Mouse (Mus musculus): ENCODE measurements at regions not wholly inside any gene's neighbourhood (a gene's known extent, or its start where the extent isn't known, plus 50 kb on each side); places are given as distances from the start of the nearest gene placed in this dataset.

DNA sequence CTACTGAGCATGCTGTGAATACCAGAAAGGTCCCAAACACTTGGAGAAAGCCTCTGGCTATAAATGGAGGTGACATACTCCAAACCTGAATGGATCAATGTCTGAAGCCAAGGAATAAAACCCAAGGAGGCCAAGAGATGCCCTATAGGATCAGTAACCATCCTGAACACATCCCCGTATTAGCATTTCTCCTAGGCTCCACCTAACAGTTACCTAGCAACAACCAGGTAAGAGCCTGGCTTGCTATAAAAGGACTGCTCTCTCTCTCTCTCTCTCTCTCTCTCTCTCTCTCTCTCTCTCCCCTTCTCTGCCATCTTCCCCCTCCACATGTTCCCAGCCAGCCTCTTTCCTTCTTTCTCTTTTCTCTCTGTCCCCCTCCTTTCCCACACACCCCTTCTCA is 1452.7 kb downstream of the Slc22a22 start:
- no peaks in the 10 kb centered on the region for H3K36me3 ChIP-seq
- no peaks in the 10 kb centered on the region for H3K4me1 ChIP-seq
- H3K4me3 ChIP-seq: no peak overlapping the region
- no peak for ATAC-seq (ENCODE audit: insufficient number of reproducible peaks, insufficient read depth, low FRiP score, low TSS enrichment, low read depth)
- 70% methylated on average over 1 of the region's 1 CpGs for WGBS
- H3K27me3 ChIP-seq: no peaks in the 10 kb centered on the region
- no peak overlapping the region for H3K27ac ChIP-seq
- H3K9ac ChIP-seq: no peak overlapping the region
- H3K4me2 ChIP-seq: no peak overlapping the region
- no peaks in the 10 kb centered on the region for H3K9me3 ChIP-seq

DNA sequence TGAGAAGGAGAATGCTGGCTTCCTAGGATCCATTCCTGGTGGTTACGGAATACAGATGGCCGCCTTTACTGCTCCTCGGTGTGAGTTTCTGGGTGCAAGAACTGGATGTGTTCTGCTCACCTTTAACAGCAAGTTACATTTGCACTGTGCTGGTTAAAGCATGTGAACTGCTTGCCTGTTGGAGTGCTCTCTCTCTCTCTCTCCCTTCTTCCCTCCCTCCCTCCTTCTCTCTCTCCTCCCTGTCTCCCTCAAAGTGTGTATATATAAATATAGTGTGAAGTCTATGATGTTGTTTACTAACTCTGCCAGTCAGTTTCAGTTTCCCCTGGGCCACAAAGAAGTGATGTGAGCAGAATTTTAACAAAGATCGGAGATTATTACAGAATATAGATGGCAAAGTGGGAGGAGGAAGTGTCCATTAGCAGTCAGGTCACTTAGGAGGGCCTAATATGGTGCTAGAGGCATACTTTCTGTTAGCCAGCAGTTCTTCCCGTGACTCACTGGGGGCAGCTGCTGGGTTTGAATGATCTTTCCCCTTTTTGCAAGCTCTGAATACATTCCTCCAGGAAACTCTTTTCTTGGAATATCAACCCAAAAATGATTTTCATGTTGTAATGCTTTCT is 1453.5 kb downstream of the Slc22a22 start:
- no peaks in the 10 kb centered on the region for H3K9me3 ChIP-seq
- WGBS: 87% methylated on average over 5 of the region's 5 CpGs
- H3K4me3 ChIP-seq: no peak overlapping the region
- no peak overlapping the region for H3K9ac ChIP-seq
- H3K4me2 ChIP-seq: no peak overlapping the region
- H3K27me3 ChIP-seq: no peaks in the 10 kb centered on the region
- H3K27ac ChIP-seq: no peak overlapping the region
- H3K4me1 ChIP-seq: no peaks in the 10 kb centered on the region
- no peak for ATAC-seq (ENCODE audit: insufficient number of reproducible peaks, insufficient read depth, low FRiP score, low TSS enrichment, low read depth)
- no peaks in the 10 kb centered on the region for H3K36me3 ChIP-seq

DNA sequence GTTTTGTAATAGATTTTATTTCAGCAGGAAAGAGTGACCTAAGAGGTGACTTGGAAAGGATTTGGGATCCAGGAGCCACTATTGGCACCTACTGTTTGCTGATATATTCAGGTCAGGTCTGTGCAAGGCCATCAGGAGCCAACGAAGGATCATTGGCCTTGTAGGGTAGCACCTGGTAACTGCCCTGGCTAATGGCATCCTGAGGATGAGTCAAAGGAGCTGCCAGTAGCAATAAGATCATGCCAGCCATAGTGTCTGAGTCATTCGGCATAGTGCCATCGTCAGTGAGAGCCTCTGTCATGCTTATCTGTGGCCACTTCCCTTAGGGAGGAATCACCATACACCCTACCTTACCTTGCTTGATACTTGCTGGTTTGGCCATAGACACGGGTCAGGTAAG is 1455.1 kb downstream of the Slc22a22 start:
- H3K27me3 ChIP-seq: no peaks in the 10 kb centered on the region
- no peak overlapping the region for H3K9ac ChIP-seq
- no peak overlapping the region for H3K4me3 ChIP-seq
- H3K9me3 ChIP-seq: no peaks in the 10 kb centered on the region
- WGBS: 89% methylated on average over 4 of the region's 4 CpGs
- no peak overlapping the region for H3K4me2 ChIP-seq
- ATAC-seq (ENCODE audit: insufficient number of reproducible peaks, insufficient read depth, low FRiP score, low TSS enrichment, low read depth): no peak
- no peak overlapping the region for H3K27ac ChIP-seq
- H3K4me1 ChIP-seq: no peaks in the 10 kb centered on the region
- H3K36me3 ChIP-seq: no peaks in the 10 kb centered on the region

DNA sequence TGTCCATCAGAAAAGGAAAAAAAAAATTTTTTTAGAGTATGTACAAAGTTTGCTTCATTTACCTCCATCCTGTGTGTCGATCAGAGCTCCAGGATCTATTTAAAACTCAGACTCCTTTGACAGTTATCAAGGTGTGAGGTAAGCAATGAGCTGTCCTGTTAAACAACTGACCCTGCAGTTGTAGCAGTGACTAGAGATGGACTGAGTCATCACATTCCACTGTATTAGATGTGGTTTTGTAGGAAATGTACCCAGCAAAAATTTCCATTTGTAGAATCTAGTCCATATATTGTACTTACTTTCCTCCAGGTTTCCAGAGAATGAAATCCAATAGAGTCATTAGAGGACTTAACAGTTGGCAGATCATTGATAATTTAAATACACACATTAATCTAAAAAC is 1459.3 kb downstream of the Slc22a22 start:
- ATAC-seq (ENCODE audit: insufficient number of reproducible peaks, insufficient read depth, low FRiP score, low TSS enrichment, low read depth): no peak
- Histone ChIP-seq H3K9me3 (no peaks in the 10 kb centered on the region), H3K9ac (no peak overlapping the region), H3K36me3 (no peaks in the 10 kb centered on the region), H3K4me1 (no peaks in the 10 kb centered on the region), H3K27me3 (no peaks in the 10 kb centered on the region), H3K4me2 (no peak overlapping the region), H3K4me3 (no peak overlapping the region), H3K27ac (no peak overlapping the region)
- WGBS: 71% methylated on average over 1 of the region's 1 CpGs

DNA sequence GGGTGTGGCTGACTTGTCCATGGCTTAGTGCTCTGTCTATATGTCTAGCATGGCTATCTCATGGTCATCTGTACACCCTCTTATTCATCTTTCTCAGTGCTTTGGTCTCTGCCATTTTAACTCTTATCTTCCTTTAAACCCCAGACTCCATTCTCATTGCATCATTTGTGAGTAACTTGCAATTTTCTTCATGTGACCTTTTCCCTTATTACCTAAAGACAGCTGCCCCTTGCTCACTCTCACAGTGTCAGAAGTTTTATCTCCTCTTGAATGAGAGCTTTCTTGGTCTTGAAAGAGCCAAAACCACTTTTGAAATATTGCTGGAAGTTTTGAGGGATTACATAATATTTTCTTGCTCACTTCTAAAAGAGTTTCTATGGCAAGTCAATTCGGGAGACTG is 1459.9 kb downstream of the Slc22a22 start:
- no peak overlapping the region for H3K4me2 ChIP-seq
- no peak for ATAC-seq (ENCODE audit: insufficient number of reproducible peaks, insufficient read depth, low FRiP score, low TSS enrichment, low read depth)
- no peak overlapping the region for H3K4me3 ChIP-seq
- no peaks in the 10 kb centered on the region for H3K27me3 ChIP-seq
- 77% methylated on average over 1 of the region's 1 CpGs for WGBS
- H3K9me3 ChIP-seq: no peaks in the 10 kb centered on the region
- H3K27ac ChIP-seq: no peak overlapping the region
- no peak overlapping the region for H3K9ac ChIP-seq
- no peaks in the 10 kb centered on the region for H3K4me1 ChIP-seq
- no peaks in the 10 kb centered on the region for H3K36me3 ChIP-seq

DNA sequence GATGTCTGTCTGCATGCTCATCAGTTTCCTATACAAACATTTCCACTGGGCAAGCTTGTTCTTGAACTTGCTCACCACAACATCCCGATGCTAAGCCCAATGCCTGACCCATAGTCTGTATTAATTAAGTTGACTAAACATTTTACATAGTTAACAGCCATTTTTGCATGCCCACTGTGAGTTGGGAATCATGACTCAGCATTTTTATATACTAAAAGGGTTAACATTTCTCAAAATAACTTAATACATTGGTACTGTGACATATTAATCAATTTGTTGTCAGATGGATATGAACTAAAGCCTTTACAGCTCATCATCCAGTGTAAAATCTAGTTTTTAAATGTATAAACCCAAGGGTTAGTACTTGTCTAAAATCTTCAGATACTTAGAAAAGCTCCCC is 1461.4 kb downstream of the Slc22a22 start:
- Histone ChIP-seq H3K27ac (no peak overlapping the region), H3K9me3 (no peaks in the 10 kb centered on the region), H3K4me2 (no peak overlapping the region), H3K36me3 (no peaks in the 10 kb centered on the region), H3K4me3 (no peak overlapping the region), H3K27me3 (no peaks in the 10 kb centered on the region), H3K9ac (no peak overlapping the region), H3K4me1 (no peaks in the 10 kb centered on the region)
- WGBS: 63% methylated on average over 1 of the region's 1 CpGs
- no peak for ATAC-seq (ENCODE audit: insufficient number of reproducible peaks, insufficient read depth, low FRiP score, low TSS enrichment, low read depth)

DNA sequence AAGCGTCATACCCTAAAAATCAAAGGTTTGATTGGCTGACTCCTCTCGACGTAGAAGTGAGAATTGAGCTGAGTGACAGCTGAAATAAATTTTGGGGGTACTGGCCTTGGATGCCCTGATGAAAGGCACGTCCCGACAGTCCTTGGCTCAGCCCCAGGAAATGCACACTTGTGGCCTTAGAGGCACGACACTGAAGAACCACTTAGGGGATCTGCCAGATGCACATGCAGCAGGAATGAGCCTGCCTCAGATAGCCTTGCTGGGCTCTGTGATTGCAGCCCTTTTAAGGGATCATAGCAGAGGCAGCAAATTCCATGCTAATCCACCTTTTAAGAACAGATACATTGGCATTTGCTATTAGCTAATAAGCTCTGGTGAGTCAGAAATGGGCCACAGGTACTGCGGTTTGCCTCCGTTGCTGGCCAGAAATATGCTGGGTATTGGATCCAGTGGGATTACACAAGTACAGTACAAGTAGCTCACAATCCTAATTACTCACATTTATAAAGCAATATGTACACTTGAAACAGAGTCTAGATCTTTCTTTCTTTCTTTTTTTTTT is 1463.3 kb downstream of the Slc22a22 start:
- Histone ChIP-seq H3K4me3 (no peak overlapping the region), H3K9ac (no peak overlapping the region), H3K4me1 (no peaks in the 10 kb centered on the region), H3K27ac (no peak overlapping the region), H3K36me3 (no peaks in the 10 kb centered on the region), H3K4me2 (no peak overlapping the region), H3K9me3 (no peaks in the 10 kb centered on the region), H3K27me3 (no peaks in the 10 kb centered on the region)
- WGBS: 54% methylated on average over 8 of the region's 8 CpGs
- ATAC-seq (ENCODE audit: insufficient number of reproducible peaks, insufficient read depth, low FRiP score, low TSS enrichment, low read depth): no peak

DNA sequence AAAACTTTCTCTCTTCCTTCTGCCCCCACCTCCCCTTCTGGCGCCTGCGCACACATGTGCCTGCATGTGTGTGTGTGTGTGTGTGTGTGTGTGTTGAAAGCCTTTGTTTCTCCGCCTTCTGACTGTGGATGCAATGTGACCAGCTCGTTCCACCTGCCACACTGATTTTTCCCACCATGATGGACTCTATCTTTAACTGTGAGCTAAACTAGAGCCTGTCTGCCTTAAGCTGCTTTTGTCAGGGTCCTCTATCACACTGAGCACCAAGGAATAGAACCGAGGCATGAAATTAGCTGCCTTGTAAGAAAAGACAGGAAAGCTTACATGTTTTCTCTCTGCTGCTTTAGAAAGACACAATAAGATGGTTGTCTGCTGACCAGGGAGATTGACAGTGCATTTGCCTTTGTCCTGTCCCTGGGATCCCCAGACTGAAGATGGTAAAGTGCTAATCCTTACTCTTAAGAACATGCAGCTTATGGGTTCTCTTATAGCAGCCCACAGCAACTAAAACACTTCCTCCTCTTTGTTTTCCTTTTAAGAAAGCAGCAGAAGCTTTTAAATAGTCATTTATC is 1468.7 kb downstream of the Slc22a22 start:
- no peaks in the 10 kb centered on the region for H3K9me3 ChIP-seq
- H3K4me1 ChIP-seq: no peaks in the 10 kb centered on the region
- H3K9ac ChIP-seq: no peak overlapping the region
- no peaks in the 10 kb centered on the region for H3K27me3 ChIP-seq
- no peak for ATAC-seq (ENCODE audit: insufficient number of reproducible peaks, insufficient read depth, low FRiP score, low TSS enrichment, low read depth)
- WGBS: 66% methylated on average over 5 of the region's 5 CpGs
- H3K4me2 ChIP-seq: no peak overlapping the region
- no peak overlapping the region for H3K27ac ChIP-seq
- no peak overlapping the region for H3K4me3 ChIP-seq
- no peaks in the 10 kb centered on the region for H3K36me3 ChIP-seq

DNA sequence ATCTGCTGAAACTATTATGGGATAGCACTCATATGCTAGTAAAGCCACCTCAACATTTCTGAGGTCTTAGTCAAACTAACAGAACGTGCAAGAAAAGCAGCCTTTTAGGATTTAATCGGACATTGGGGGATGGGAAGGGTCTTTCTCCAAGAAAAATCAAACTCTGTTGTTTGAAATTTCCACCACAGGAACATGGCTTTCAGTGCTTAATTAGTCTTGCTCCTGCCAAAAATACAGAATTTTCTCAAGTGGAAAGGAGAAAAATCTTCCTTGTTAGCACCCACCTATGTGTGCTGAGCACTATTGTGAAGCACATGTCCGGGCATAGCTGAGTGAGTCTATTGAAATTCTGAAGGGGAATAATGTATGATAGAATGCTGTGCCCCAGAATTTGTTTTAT is 1470.0 kb downstream of the Slc22a22 start:
- Histone ChIP-seq H3K9me3 (no peaks in the 10 kb centered on the region), H3K4me3 (no peak overlapping the region), H3K27ac (no peak overlapping the region), H3K4me1 (no peaks in the 10 kb centered on the region), H3K36me3 (no peaks in the 10 kb centered on the region), H3K4me2 (no peak overlapping the region), H3K27me3 (no peaks in the 10 kb centered on the region), H3K9ac (no peak overlapping the region)
- 81% methylated on average over 3 of the region's 3 CpGs for WGBS
- ATAC-seq (ENCODE audit: insufficient number of reproducible peaks, insufficient read depth, low FRiP score, low TSS enrichment, low read depth): no peak

DNA sequence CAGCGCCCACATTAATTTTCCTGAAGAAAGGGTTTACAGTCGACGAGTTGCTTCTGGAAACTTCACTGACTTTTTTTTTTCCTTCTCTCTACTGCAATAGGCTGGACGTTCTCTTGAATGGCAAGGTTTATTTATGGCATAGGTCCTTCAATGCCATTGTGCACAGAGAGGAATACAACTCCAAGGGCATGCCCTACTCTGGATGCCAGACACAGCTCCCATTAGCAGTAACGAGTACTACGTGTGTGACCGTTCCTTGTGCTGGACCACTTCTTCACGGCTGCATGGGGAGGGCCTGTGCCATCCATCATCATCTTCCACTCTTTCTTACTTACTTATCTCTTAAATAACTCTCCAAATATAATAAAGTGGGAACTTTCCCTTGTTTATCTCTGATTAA is 1472.1 kb downstream of the Slc22a22 start:
- Histone ChIP-seq H3K27me3 (no peaks in the 10 kb centered on the region), H3K4me1 (no peaks in the 10 kb centered on the region), H3K9me3 (no peaks in the 10 kb centered on the region), H3K4me3 (no peak overlapping the region), H3K4me2 (no peak overlapping the region), H3K9ac (no peak overlapping the region), H3K27ac (no peak overlapping the region), H3K36me3 (no peaks in the 10 kb centered on the region)
- ATAC-seq (ENCODE audit: insufficient number of reproducible peaks, insufficient read depth, low FRiP score, low TSS enrichment, low read depth): no peak
- 91% methylated on average over 8 of the region's 8 CpGs for WGBS

DNA sequence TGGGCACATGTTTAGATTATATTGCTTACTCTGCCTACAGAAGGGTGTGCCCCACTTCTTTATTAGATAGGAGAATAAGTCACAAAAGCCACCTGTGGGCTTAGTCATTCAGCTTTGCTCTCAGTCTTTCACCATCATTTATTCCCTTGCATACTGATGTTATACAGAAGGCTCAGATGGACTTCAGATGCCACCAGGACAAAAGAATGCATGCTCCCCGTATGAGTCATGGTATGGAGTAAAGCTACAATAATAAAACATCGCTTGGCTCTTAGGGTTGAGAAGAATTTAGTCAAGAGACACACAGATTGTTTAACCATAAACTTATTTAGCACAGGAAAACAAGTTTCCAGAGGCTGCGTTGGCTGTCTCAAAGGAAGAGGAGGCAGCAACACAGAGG is 1473.5 kb downstream of the Slc22a22 start:
- no peak for ATAC-seq (ENCODE audit: insufficient number of reproducible peaks, insufficient read depth, low FRiP score, low TSS enrichment, low read depth)
- no peaks in the 10 kb centered on the region for H3K36me3 ChIP-seq
- no peaks in the 10 kb centered on the region for H3K4me1 ChIP-seq
- no peak overlapping the region for H3K27ac ChIP-seq
- WGBS: 88% methylated on average over 3 of the region's 3 CpGs
- no peak overlapping the region for H3K9ac ChIP-seq
- H3K4me2 ChIP-seq: no peak overlapping the region
- no peaks in the 10 kb centered on the region for H3K27me3 ChIP-seq
- H3K4me3 ChIP-seq: no peak overlapping the region
- no peaks in the 10 kb centered on the region for H3K9me3 ChIP-seq

DNA sequence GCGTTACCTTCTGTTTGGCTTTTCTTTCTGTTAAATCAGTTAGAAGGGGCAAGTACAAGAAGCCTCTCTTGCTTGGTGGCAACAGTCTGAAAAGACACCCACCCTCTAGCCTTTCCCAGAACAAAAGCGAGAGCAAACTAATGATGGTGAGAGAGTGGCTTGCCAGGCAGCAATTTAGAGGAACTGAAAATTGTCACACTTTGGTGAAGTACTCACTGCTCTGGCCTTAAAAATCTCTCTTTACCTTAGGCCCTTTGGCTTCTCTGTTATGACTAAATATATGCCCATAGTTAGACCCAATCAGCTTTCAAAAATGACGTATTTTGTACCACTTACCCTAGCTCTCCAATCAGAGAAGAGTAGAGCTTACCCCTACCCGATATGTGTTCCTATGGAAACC is 1477.8 kb downstream of the Slc22a22 start:
- Histone ChIP-seq H3K9ac (no peak overlapping the region), H3K9me3 (no peaks in the 10 kb centered on the region), H3K27me3 (no peaks in the 10 kb centered on the region), H3K4me1 (no peaks in the 10 kb centered on the region), H3K4me3 (no peak overlapping the region), H3K4me2 (no peak overlapping the region), H3K27ac (no peak overlapping the region), H3K36me3 (no peaks in the 10 kb centered on the region)
- whole genome bisulfite sequencing: 90% methylated on average over 4 of the region's 4 CpGs
- ATAC-seq (ENCODE audit: insufficient number of reproducible peaks, insufficient read depth, low FRiP score, low TSS enrichment, low read depth): no peak
